Mouse (Mus musculus): Measurements from ENCODE around the gene Pced1b. TPM values are rescaled to one million over a fixed set of nuclear protein-coding genes. Genes with fewer than 3 reads are reported as not detected.

Gene Pced1b
- total RNA-seq, 2 experiments from 2014 or later: 6.3 TPM

DNA sequence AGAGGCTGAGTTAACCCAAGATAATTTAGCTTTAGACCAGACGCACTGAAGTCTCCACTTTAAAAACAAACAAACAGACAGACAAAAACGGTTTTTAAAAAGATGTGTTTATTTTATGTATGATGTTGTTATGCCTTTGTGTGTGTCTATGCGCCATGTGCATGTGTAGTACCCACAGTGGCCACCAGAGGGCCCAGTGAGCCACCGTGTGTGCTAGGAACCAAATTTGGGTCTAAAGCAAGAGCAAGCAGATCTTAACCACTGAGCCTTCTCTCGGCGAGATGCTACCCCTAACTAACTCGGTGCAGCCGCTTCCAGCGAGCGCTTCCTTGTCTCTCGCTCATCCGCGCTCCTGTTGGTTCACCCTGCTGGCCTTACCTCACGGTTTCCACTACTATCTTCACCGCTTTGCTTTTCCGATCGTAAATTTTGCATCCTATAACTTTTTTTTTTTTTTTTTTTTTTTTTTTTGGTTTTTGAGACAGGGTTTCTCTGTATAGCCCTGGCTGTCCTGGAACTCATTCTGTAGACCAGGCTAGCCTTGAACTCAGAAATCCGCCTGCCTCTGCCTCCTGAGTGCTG, 80.7 kb downstream of the Pced1b start:
- H3K27ac ChIP-seq: no peak overlapping the region
- no peak overlapping the region for H3K4me3 ChIP-seq
- intact Hi-C loops (cut with DNase I): no loop called here
- DNase-seq (ENCODE audit: extremely low spot score in 1 of 2, low spot score in 2 of 2): no peak
- peak; percentile 66 for TF ChIP-seq CTCF (IDR thresholded peaks at IDR 0.05)

DNA sequence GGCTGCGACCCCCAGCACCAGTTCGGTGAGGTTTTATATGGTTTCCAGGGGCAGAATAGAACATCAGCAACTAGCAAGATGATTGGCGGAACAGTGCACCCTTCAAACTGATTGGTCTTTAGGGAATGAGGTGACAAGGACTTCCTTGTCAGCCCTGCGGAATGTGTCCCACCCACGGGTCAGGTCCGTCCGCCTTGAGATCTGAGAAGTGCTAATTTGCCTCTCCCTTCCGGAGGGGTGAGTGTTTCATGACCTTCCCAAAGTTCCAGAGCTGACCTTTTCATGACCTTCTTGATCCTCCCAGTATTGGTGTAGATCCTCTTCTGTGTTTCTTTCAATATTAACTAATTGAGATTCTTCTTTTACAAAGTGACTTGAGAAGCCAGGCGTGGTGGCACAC, 85.7 kb downstream of the Pced1b start:
- intact Hi-C loops (cut with DNase I): loop anchor here (5.0 kb wide), 1 partner anchor 325 kb away; no protein-coding TSS in a partner anchor
- TF ChIP-seq CTCF (IDR thresholded peaks at IDR 0.05): no peak
- Histone ChIP-seq H3K27ac (no peak overlapping the region), H3K4me3 (no peak overlapping the region)
- no peak for DNase-seq (ENCODE audit: extremely low spot score in 1 of 2, low spot score in 2 of 2)

- intact Hi-C loops (cut with DNase I): no loop called here
- no peak for DNase-seq (ENCODE audit: extremely low spot score in 1 of 2, low spot score in 2 of 2)
- no peak overlapping the region for H3K4me3 ChIP-seq
- TF ChIP-seq CTCF (IDR thresholded peaks at IDR 0.05): no peak
- H3K27ac ChIP-seq: no peak overlapping the region
Observed at GRCm38 (mm10) chr15:97337636-97338352, 90.9 kb downstream of the Pced1b start.

DNA sequence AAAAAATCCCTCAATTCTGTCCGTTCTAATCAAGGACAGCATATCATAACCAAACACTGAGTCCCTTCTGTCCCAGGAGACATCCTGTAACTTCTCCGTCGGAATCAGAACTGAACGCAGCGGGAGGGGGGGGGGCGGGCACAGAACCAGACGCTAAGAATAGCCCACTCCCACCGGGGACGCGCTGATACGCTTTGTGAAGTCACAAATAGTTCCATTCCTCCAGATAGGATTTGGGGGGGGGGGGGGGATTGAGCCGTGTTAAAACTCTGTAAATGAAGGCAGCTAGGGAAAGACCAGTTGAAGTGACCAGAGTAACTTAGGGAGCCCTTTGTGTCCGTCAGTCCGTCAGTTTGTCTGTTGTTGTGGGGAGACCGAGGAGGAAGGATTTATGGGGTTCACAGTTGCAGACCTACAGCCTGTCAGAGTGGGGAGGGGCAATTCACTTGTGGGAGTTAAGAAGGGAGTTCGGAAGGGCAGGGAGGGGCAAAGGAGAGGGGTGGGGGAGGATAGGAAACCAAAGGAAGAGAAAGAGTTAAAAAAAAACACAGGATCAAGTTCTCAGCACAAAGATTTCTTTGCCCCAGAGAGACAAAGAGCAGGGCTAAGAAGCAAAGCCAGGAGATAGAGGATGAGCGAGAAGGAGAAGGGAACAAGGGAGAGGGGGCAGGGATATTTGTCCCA, 91.6 kb downstream of the Pced1b start:
- intact Hi-C loops (cut with DNase I): no loop called here
- Histone ChIP-seq H3K4me3 (no peak overlapping the region), H3K27ac (no peak overlapping the region)
- DNase-seq (ENCODE audit: extremely low spot score in 1 of 2, low spot score in 2 of 2): no peak
- no peak for TF ChIP-seq CTCF (IDR thresholded peaks at IDR 0.05)

GRCm38 (mm10) chr15:97342336-97342735, 95.4 kb downstream of the Pced1b start:
- TF ChIP-seq CTCF (IDR thresholded peaks at IDR 0.05): no peak
- Histone ChIP-seq H3K4me3 (no peak overlapping the region), H3K27ac (no peak overlapping the region)
- intact Hi-C loops (cut with DNase I): no loop called here
- no peak for DNase-seq (ENCODE audit: extremely low spot score in 1 of 2, low spot score in 2 of 2)

GRCm38 (mm10) chr15:97342945-97343344, 96.0 kb downstream of the Pced1b start:
- Histone ChIP-seq H3K27ac (no peak overlapping the region), H3K4me3 (no peak overlapping the region)
- no peak for TF ChIP-seq CTCF (IDR thresholded peaks at IDR 0.05)
- intact Hi-C loops (cut with DNase I): no loop called here
- DNase-seq (ENCODE audit: extremely low spot score in 1 of 2, low spot score in 2 of 2): no peak

- intact Hi-C loops (cut with DNase I): no loop called here
- TF ChIP-seq CTCF (IDR thresholded peaks at IDR 0.05): no peak
- no peak for DNase-seq (ENCODE audit: extremely low spot score in 1 of 2, low spot score in 2 of 2)
- Histone ChIP-seq H3K27ac (no peak overlapping the region), H3K4me3 (no peak overlapping the region)
Observed at GRCm38 (mm10) chr15:97343921-97344320, 97.0 kb downstream of the Pced1b start.

DNA sequence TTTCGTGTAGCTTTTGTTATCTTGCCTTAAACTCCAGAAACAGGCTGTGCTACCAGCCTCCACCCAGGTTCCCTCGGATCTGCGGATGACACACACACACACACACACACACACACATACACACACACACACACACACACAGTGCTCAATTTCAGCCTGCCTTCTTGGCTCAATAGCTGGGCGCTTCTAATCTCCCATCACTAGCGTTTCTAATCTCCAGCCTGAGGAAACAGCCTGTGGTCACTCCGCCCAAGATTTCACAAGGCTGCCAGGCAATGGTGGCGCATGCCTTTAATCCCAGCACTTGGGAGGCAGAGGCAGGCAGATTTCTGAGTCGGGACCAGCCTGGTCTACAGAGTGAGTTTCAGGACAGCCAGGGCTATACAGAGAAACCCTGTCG, 98.2 kb downstream of the Pced1b start:
- DNase-seq (ENCODE audit: extremely low spot score in 1 of 2, low spot score in 2 of 2): no peak
- Histone ChIP-seq H3K4me3 (no peak overlapping the region), H3K27ac (no peak overlapping the region)
- intact Hi-C loops (cut with DNase I): no loop called here
- TF ChIP-seq CTCF (IDR thresholded peaks at IDR 0.05): no peak

DNA sequence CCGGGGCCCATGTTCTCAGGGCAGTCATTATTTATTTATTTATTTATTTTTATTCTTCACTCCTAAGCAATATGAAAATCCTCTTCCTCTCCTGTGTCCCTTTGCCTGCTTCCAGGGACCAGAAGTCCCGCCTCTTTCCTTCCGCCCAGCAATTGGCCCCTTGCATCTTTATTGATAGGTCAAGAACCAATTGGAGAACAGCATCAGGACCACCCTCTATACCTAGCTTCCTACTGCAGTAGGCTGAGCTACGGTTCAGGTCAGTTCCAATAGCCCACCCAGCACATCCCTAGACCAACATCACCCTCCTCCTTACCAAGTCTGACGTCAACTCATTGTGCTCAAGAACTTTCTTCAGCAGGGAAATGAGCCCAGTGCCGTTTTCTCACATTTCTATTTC, 99.0 kb downstream of the Pced1b start:
- no peak overlapping the region for H3K27ac ChIP-seq
- H3K4me3 ChIP-seq: no peak overlapping the region
- no peak for DNase-seq (ENCODE audit: extremely low spot score in 1 of 2, low spot score in 2 of 2)
- TF ChIP-seq CTCF (IDR thresholded peaks at IDR 0.05): no peak
- intact Hi-C loops (cut with DNase I): no loop called here

GRCm38 (mm10) chr15:97346413-97346812, 99.5 kb downstream of the Pced1b start:
- H3K4me3 ChIP-seq: no peak overlapping the region
- DNase-seq (ENCODE audit: extremely low spot score in 1 of 2, low spot score in 2 of 2): no peak
- intact Hi-C loops (cut with DNase I): no loop called here
- H3K27ac ChIP-seq: no peak overlapping the region
- TF ChIP-seq CTCF (IDR thresholded peaks at IDR 0.05): no peak

- intact Hi-C loops (cut with DNase I): no loop called here
- no peak for DNase-seq (ENCODE audit: extremely low spot score in 1 of 2, low spot score in 2 of 2)
Observed at GRCm38 (mm10) chr15:97346897-97347296, 100.0 kb downstream of the Pced1b start.

GRCm38 (mm10) chr15:97348566-97349315, 101.8 kb downstream of the Pced1b start:
- Histone ChIP-seq H3K27ac (no peak overlapping the region), H3K4me3 (no peak overlapping the region)
- no peak for TF ChIP-seq CTCF (IDR thresholded peaks at IDR 0.05)
- DNase-seq (ENCODE audit: extremely low spot score in 1 of 2, low spot score in 2 of 2): no peak
- intact Hi-C loops (cut with DNase I): no loop called here

More at GRCm38 (mm10) chr15:97346897-97347296, 100.0 kb downstream of the Pced1b start:
- Histone ChIP-seq H3K27ac (no peak overlapping the region), H3K4me3 (no peak overlapping the region)
- no peak for TF ChIP-seq CTCF (IDR thresholded peaks at IDR 0.05)

All from left cerebral cortex, adult 2 months (tissue).